Mouse (Mus musculus) G1E (cell line): ENCODE results near the gene Sema4a.

ENCODE experiments used
- CTCF ChIP-seq: IDR thresholded peaks from 2 replicates; pipeline ENCODE4 v1.5.1; 2012; ENCODE audit warnings: low read depth, low read length, inconsistent platforms, mixed read lengths
- GATA1 ChIP-seq: IDR thresholded peaks from 2 replicates; pipeline ENCODE4 v1.6.1; 2012; ENCODE audit warnings: borderline replicate concordance, low read length, inconsistent platforms, mixed read lengths
- POLR2AphosphoS5 ChIP-seq: IDR thresholded peaks from 2 replicates; pipeline ENCODE4 v1.6.1; 2012; ENCODE audit warnings: low read depth, low read length, inconsistent platforms; ENCODE audit not compliant: insufficient replicate concordance

- TF ChIP-seq CTCF (no peak), POLR2AphosphoS5 (no peak), GATA1 (no peak)
These were observed 43.0 kb downstream of the Sema4a start for GRCm38 (mm10) chr3:88418016-88418415.
